Mouse (Mus musculus) kidney, adult 8-10 months (tissue): ENCODE data around the gene Cep350.
"Not testable (repeated sequence)": the region's sequence is repeated elsewhere in the genome, so short reads cannot be mapped to it uniquely, and the experiment has no call there.

ENCODE experiments used
- DNase-seq, 2 experiments: peaks; one replicate each; pipeline ENCODE4 v3.0.0; 2022

Gene Cep350

GRCm38 (mm10) chr1:155882646-155883231 is 90.3 kb downstream of the Cep350 start:
- not testable (repeated sequence) for DNase-seq

- DNase-seq, result no peak
Measured at GRCm38 (mm10) chr1:155879596-155879995, 93.5 kb downstream of the Cep350 start.

- no peak for DNase-seq
Measured at GRCm38 (mm10) chr1:155862967-155863366, 110.1 kb downstream of the Cep350 start.

DNA sequence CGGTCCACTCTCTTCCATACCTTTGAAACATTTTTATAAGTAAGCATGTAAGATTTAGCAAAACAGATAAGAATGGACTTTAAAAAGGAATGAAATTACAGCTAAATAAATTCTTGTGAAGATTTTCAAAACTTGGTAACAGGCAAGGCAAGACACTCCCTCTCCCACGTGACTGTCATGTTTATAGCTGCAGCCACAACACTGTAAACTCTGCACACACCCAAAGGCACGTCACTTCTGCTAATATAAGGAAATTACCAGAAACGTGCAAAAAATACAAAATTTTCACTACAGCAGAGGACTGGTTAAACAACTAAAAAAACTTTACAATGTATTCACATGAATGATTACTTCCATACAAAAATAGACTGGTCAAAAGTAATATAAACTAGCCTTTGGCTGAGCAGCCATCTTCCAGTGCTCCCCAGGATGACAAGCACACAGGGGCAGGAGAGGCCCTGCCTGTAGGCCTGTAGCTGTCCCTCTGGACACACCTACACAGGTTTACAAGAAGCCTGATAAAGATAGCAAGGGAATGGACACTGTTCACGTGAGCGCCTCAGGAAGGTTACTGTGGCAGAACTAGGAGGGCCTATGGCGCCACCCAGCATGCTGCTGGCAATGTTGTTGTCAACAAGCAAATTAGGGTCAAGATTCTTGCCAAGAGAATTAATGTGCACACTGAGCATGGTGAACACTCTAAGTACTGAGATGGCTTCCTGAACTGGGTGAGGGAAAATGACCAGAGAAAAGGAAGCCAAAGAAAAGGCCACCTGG is 117.9 kb downstream of the Cep350 start:
- peak; percentile 8 to 20 for DNase-seq

- DNase-seq, result no peak
Measured at GRCm38 (mm10) chr1:155853009-155853408, 120.0 kb downstream of the Cep350 start.

DNA sequence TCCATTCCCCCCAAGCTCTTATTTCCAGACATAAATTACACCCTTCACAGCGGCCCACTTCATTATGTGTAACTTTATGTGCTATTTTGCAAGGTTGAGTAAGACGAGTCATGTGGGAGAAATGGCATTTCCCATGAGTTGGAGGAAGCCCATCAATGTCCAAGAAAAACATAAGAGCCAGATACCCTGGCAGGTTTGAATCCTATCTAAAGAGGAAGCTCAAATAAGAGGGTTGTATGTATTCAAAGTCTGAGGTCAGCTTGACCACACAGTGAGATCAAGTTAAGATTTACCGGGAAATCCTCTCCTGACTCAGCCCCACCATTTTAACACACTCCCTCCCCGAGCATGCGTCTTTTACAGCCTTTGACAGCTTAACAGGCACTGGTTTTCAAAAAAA is 128.8 kb downstream of the Cep350 start:
- no peak for DNase-seq

- DNase-seq, result peak in 1 of 2 experiments; percentile 20
Measured at GRCm38 (mm10) chr1:155843538-155843937, 129.5 kb downstream of the Cep350 start.

GRCm38 (mm10) chr1:155835667-155836066 is 137.4 kb downstream of the Cep350 start:
- DNase-seq, result no peak

- no peak for DNase-seq
Measured at GRCm38 (mm10) chr1:155833610-155834009, 139.4 kb downstream of the Cep350 start.

GRCm38 (mm10) chr1:155831958-155832357 is 141.1 kb downstream of the Cep350 start:
- DNase-seq, result no peak

- no peak for DNase-seq
Measured at GRCm38 (mm10) chr1:155830861-155831260, 142.2 kb downstream of the Cep350 start.

GRCm38 (mm10) chr1:155827703-155828295 is 145.3 kb downstream of the Cep350 start:
- no peak for DNase-seq

DNA sequence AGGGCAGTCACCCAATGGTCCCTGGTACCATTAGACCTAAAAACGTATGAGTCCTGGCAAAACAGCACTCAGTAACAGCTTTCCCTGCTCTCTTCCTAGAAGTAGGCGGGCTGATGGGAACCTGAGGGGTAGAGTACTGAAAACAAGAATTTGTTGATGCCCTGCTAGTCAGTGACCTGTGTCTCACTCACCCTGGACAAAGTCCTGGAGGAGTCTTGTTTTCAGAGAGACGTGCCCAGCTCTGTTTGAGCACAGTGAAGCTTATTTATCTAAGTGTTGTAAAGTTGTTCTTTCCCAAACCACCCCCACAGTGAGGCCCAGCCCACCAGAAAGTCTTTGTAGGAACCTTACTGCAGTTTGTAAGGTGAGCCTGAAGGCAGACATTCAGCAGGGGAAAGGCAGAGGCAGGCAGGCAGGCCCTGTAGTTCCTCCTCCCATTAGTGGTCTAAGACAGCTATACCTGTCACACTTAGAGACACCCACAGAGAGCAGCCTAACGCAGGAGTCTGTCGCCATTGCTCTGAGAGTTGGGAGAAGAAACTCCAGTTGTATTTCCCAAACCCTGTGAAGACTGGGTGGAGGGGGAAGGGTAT is 146.2 kb downstream of the Cep350 start:
- DNase-seq, result peak; percentile 9 to 15

GRCm38 (mm10) chr1:155825940-155826716 is 146.9 kb downstream of the Cep350 start:
- no peak for DNase-seq

DNA sequence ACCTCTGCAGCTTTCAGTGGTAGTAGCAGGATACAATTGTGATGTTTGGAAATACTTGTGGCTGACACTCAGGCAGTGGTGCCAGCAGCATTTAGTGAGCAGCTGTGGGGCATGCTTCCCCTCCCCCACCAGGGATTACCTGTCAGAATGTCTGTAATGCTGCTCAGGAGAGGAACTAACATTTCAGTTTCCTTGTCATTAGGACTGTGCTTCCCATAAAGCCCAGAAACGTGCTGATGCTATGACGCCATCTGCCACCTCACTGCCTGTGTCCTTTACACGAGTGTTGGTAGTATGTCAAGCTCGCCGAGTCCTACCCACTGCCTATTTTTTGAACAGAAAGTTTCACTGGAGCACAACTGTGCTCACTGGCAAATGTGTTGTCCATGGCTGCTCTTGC is 152.4 kb downstream of the Cep350 start:
- DNase-seq, result no peak

DNA sequence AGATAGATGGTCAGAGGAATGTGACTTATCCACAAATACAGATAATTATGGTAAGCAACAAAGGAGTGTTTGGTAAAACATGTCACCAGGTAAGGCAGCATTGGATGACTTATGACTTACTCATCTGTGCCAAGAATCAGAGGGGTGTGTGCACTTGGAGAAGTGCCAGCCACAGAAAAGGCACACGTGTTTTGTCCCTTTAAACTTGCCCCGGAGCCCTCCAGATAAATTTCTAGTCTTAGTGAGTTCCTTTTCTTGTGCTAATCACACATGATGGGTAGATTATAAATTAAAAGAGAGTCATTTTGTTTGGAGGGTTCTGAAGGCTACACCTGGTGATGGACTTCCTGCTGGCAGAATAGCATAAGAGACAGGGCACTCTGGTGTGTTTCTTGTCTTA is 156.9 kb downstream of the Cep350 start:
- no peak for DNase-seq

- DNase-seq, result peak; percentile 77 to 86
Measured at GRCm38 (mm10) chr1:155812581-155813499, 160.2 kb downstream of the Cep350 start, which contains the start of gene Qsox1. Gene Qsox1, minus strand, starts transcription at chr1:155812889.

DNA sequence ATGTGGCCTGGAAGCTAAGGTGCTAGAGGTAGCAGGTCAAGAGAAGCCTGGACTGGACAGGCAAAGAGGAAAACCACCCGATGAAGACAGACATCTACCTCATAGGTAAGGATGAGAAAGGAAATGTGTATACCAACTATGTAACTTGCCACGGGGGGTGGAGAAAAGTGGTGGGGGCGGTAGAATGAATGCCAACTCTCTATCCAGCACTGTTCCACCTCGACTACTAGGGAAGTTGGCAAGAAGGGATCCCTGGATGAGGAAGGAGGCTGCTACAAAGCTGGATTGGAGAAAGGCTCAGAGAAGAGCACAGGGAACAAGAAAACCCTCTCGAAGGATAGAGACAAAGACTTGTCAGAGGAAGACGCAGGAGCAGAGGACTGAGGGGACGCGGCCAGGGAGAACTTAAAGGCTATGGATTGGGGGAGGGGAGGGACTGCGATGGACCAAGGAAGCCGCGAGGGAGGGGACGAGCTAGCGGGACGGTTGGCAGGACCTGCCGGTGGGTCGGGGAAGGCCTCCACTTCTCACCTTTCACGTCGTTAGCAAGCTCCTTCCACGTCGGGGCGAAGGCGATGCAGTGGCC is 161.0 kb downstream of the Cep350 start:
- DNase-seq, result no peak

GRCm38 (mm10) chr1:155810616-155811015 is 162.4 kb downstream of the Cep350 start:
- no peak for DNase-seq

DNA sequence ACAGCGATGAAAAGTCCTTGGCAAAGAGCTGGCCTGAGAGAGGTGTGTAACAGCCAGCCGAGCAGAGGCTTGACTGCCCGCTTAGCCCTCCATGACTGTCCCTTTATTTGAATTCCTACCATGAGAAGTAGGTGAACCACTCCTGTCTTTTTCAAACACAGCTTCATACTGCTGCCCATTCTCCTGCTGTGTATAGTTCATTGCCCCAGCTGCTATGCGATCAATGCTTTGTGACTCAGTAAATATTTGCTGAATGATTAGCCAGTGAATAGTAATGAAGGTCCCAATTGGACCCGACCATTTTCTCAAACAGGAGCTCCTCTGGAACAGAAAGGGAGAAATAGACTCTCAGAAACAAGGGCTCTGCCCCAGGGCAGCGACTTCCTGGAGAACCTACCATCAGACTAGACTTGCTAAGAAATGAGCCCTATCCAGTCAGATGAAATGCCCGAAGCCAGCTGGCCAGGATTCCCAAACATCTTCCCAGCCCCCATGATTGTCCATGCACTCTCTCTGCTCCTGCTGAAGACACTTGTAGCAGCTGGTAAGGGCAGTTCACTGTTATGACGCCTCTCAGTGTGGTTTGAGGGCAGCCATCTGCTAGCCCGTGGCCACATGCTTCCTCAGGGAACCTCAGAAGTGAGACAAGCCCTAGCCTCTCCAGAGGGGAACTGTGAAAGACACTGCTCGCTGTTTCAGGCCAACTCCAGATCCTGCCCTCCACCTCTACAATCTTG is 163.2 kb downstream of the Cep350 start:
- no peak for DNase-seq

DNA sequence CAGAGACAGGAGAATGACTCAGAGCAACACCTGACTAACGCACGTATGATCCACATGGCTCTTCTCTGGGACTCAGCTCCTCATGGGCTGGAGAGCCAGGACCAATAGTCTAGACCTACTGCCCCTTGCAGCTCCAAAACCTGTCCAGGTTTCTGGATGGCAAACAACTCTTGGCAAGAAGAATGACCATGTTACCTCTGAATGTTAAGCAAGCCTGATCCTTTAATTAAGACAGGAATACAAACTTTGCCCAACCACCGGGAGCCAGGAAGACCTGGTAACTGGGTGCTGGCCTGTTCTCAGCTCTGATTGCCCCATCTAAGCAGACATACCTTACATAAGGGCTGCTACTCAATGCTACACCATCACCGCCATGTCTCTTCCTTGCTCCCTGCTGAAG is 164.8 kb downstream of the Cep350 start:
- DNase-seq, result no peak
